Mouse (Mus musculus): Measurements from ENCODE around the gene Mlf2. TPM values are rescaled to one million over a fixed set of nuclear protein-coding genes. Genes with fewer than 3 reads are reported as not detected.

The Mlf2 gene
- polyA plus RNA-seq, 1 experiment from 2014 or later = 267 TPM

Other genes starting within 250 kb of the Mlf2 start
- gene Emg1, start 219.2 kb upstream of the Mlf2 start, polyA plus RNA-seq (2015; fragmentation: Nextera tagmentation; extraction: Ambion mirVana) = 368 and 388 TPM in 2 replicates
- 321 and 329 TPM in 2 replicates for gene Phb2, start 219.1 kb upstream of the Mlf2 start, polyA plus RNA-seq (2015; fragmentation: Nextera tagmentation; extraction: Ambion mirVana)
- gene Ptpn6, start 192.7 kb upstream of the Mlf2 start, polyA plus RNA-seq (2015; fragmentation: Nextera tagmentation; extraction: Ambion mirVana) = 157 and 167 TPM in 2 replicates
- gene Grcc10, start 190.0 kb upstream of the Mlf2 start, polyA plus RNA-seq (2015; fragmentation: Nextera tagmentation; extraction: Ambion mirVana) = 541 and 549 TPM in 2 replicates
- gene Gm45234, start 175.4 kb upstream of the Mlf2 start, polyA plus RNA-seq (2015; fragmentation: Nextera tagmentation; extraction: Ambion mirVana) = not detected in 2 replicates
- gene Atn1, start 174.9 kb upstream of the Mlf2 start, polyA plus RNA-seq (2015; fragmentation: Nextera tagmentation; extraction: Ambion mirVana) = 4.5 and 4.7 TPM in 2 replicates
- 3.8 TPM in 2 replicates for gene Eno2, start 161.7 kb upstream of the Mlf2 start, polyA plus RNA-seq (2015; fragmentation: Nextera tagmentation; extraction: Ambion mirVana)
- gene Lrrc23, start 151.7 kb upstream of the Mlf2 start, polyA plus RNA-seq (2015; fragmentation: Nextera tagmentation; extraction: Ambion mirVana) = 2.4 and 3.2 TPM in 2 replicates
- gene Spsb2, start 122.7 kb upstream of the Mlf2 start, polyA plus RNA-seq (2015; fragmentation: Nextera tagmentation; extraction: Ambion mirVana) = 8.9 and 9.4 TPM in 2 replicates
- 231 and 275 TPM in 2 replicates for gene Tpi1, start 117.1 kb upstream of the Mlf2 start, polyA plus RNA-seq (2015; fragmentation: Nextera tagmentation; extraction: Ambion mirVana)
- 93.0 and 93.4 TPM in 2 replicates for gene Usp5, start 101.9 kb upstream of the Mlf2 start, polyA plus RNA-seq (2015; fragmentation: Nextera tagmentation; extraction: Ambion mirVana)
- 240 and 258 TPM in 2 replicates for gene Cdca3, start 101.8 kb upstream of the Mlf2 start, polyA plus RNA-seq (2015; fragmentation: Nextera tagmentation; extraction: Ambion mirVana)
- 2.3 and 2.4 TPM in 2 replicates for gene Gnb3, start 91.1 kb upstream of the Mlf2 start, polyA plus RNA-seq (2015; fragmentation: Nextera tagmentation; extraction: Ambion mirVana)
- 1.9 TPM in 2 replicates for gene P3h3, start 73.6 kb upstream of the Mlf2 start, polyA plus RNA-seq (2015; fragmentation: Nextera tagmentation; extraction: Ambion mirVana)
- gene Gpr162, start 67.4 kb upstream of the Mlf2 start, polyA plus RNA-seq (2015; fragmentation: Nextera tagmentation; extraction: Ambion mirVana) = 15.2 and 21.8 TPM in 2 replicates
- gene Cd4, start 43.2 kb upstream of the Mlf2 start, polyA plus RNA-seq (2015; fragmentation: Nextera tagmentation; extraction: Ambion mirVana) = 102 TPM in 2 replicates
- 5.5 and 6.1 TPM in 2 replicates for gene Lag3, start 19.7 kb upstream of the Mlf2 start, polyA plus RNA-seq (2015; fragmentation: Nextera tagmentation; extraction: Ambion mirVana)
- 204 and 256 TPM in 2 replicates for gene Ptms, start 11.3 kb upstream of the Mlf2 start, polyA plus RNA-seq (2015; fragmentation: Nextera tagmentation; extraction: Ambion mirVana)
- 86.0 and 95.5 TPM in 2 replicates for gene Cops7a, start 34.2 kb downstream of the Mlf2 start, polyA plus RNA-seq (2015; fragmentation: Nextera tagmentation; extraction: Ambion mirVana)
- 0.50 and 0.55 TPM in 2 replicates for gene Pianp, start 65.3 kb downstream of the Mlf2 start, polyA plus RNA-seq (2015; fragmentation: Nextera tagmentation; extraction: Ambion mirVana)
- gene Zfp384, start 77.8 kb downstream of the Mlf2 start, polyA plus RNA-seq (2015; fragmentation: Nextera tagmentation; extraction: Ambion mirVana) = 8.8 and 9.5 TPM in 2 replicates
- gene Ing4, start 108.4 kb downstream of the Mlf2 start, polyA plus RNA-seq (2015; fragmentation: Nextera tagmentation; extraction: Ambion mirVana) = 113 and 118 TPM in 2 replicates
- 9.2 and 10.2 TPM in 2 replicates for gene Acrbp, start 118.3 kb downstream of the Mlf2 start, polyA plus RNA-seq (2015; fragmentation: Nextera tagmentation; extraction: Ambion mirVana)
- gene Lpar5, start 136.5 kb downstream of the Mlf2 start, polyA plus RNA-seq (2015; fragmentation: Nextera tagmentation; extraction: Ambion mirVana) = 3.5 and 4.2 TPM in 2 replicates
- 70.0 and 84.9 TPM in 2 replicates for gene Chd4, start 164.6 kb downstream of the Mlf2 start, polyA plus RNA-seq (2015; fragmentation: Nextera tagmentation; extraction: Ambion mirVana)
- gene Nop2, start 200.5 kb downstream of the Mlf2 start, polyA plus RNA-seq (2015; fragmentation: Nextera tagmentation; extraction: Ambion mirVana) = 53.9 and 60.7 TPM in 2 replicates
- 13.8 and 19.0 TPM in 2 replicates for gene Iffo1, start 213.9 kb downstream of the Mlf2 start, polyA plus RNA-seq (2015; fragmentation: Nextera tagmentation; extraction: Ambion mirVana)
- gene Gapdh, start 235.1 kb downstream of the Mlf2 start, polyA plus RNA-seq (2015; fragmentation: Nextera tagmentation; extraction: Ambion mirVana) = 1,452 and 1,606 TPM in 2 replicates